ENCODE assay signal across 8 mouse cellular contexts in genomic region chr10:67998116-67998635, GRCm38 (mm10). TPM values are rescaled to one million over a fixed set of nuclear protein-coding genes. Genes with fewer than 3 reads are reported as not detected.
A peak's percentile ranks its signal among the peaks of the same experiment; 100 is the strongest.
DNase-seq lines count a peak whose midpoint lies in the region; ATAC-seq and TF ChIP-seq lines count a peak whose summit lies in the region.

No protein-coding gene starts in this region.

- no peak overlapping the region for H3K4me2 ChIP-seq in kidney, embryonic 14.5 days (replicated peaks; ENCODE audit: low read depth, low read length)
- H3K4me2 ChIP-seq in forebrain, embryonic 13.5 days, result peak overlapping the region; percentile 30; the same call in 1 of the 2 replicates
- no peak overlapping the region for H3K4me2 ChIP-seq in hindbrain, embryonic 12.5 days (replicated peaks)
- H3K4me2 ChIP-seq in limb, embryonic 13.5 days (replicated peaks), result no peak overlapping the region
- H3K4me2 ChIP-seq in midbrain, embryonic 15.5 days, result peak overlapping the region; percentile 25

- DNase-seq in kidney, adult 18-20 months, result peak; percentile 29
- DNase-seq in adrenal gland, postnatal 10 days, result peak; percentile 70

- peak; percentile 84; the same call in 1 of the 2 replicates for TF ChIP-seq CTCF in testis, adult 2 months (IDR thresholded peaks at IDR 0.05; ENCODE audit: control insufficient read depth, insufficient read depth, insufficient replicate concordance, low read depth, low read length)

- no peak for ATAC-seq in kidney, embryonic 14.5 days (ENCODE audit: low FRiP score, low TSS enrichment)
- ATAC-seq in forebrain, embryonic 13.5 days, result peak; percentile 57; the same call in 1 of the 2 replicates
- peak; percentile 78 for ATAC-seq in hindbrain, embryonic 12.5 days (ENCODE audit: low FRiP score)
- 0 out of 2 replicates have a peak, but pooled peaks have one; percentile 32 for ATAC-seq in limb, embryonic 13.5 days (ENCODE audit: low FRiP score, low read depth)
- peak; percentile 68 for ATAC-seq in midbrain, embryonic 15.5 days (replicated peaks)

- H3K9ac ChIP-seq in kidney, embryonic 14.5 days (ENCODE audit: low read depth, low read length), result no peak overlapping the region
- H3K9ac ChIP-seq in forebrain, embryonic 13.5 days, result no peak overlapping the region
- no peak overlapping the region for H3K9ac ChIP-seq in hindbrain, embryonic 12.5 days
- no peak overlapping the region for H3K9ac ChIP-seq in limb, embryonic 13.5 days
- no peak overlapping the region for H3K9ac ChIP-seq in midbrain, embryonic 15.5 days

- 41% methylated on average over 13 of the region's 13 CpGs for WGBS in kidney, embryonic 14.5 days
- 41% methylated on average over 13 of the region's 13 CpGs for WGBS in forebrain, embryonic 13.5 days
- WGBS in hindbrain, embryonic 12.5 days, result 40% methylated on average over 13 of the region's 13 CpGs
- WGBS in limb, embryonic 13.5 days, result 33% methylated on average over 13 of the region's 13 CpGs
- 33% methylated on average over 13 of the region's 13 CpGs for WGBS in midbrain, embryonic 15.5 days

- no peaks in the 10 kb centered on the region for H3K4me1 ChIP-seq in kidney, embryonic 14.5 days (ENCODE audit: control insufficient read depth, insufficient read depth, low read length)
- no peaks in the 10 kb centered on the region for H3K4me1 ChIP-seq in forebrain, embryonic 13.5 days
- H3K4me1 ChIP-seq in hindbrain, embryonic 12.5 days, result peaks cover 5% of the 10 kb centered on the region
- H3K4me1 ChIP-seq in limb, embryonic 13.5 days, result peaks cover 5% of the 10 kb centered on the region; the same call in 1 of the 2 replicates
- no peaks in the 10 kb centered on the region; the same call in 1 of the 2 replicates for H3K4me1 ChIP-seq in midbrain, embryonic 15.5 days
- peaks cover 3% of the 10 kb centered on the region for H3K4me1 ChIP-seq in testis, adult 2 months (ENCODE audit: control insufficient read depth, insufficient read depth, low read length)

- no peak overlapping the region for H3K27ac ChIP-seq in kidney, embryonic 14.5 days (ENCODE audit: low read depth, low read length)
- H3K27ac ChIP-seq in forebrain, embryonic 13.5 days, result no peak overlapping the region
- H3K27ac ChIP-seq in hindbrain, embryonic 12.5 days, result no peak overlapping the region
- H3K27ac ChIP-seq in limb, embryonic 13.5 days, result no peak overlapping the region
- H3K27ac ChIP-seq in midbrain, embryonic 15.5 days, result no peak overlapping the region
- no peak overlapping the region for H3K27ac ChIP-seq in testis, adult 2 months (ENCODE audit: control insufficient read depth, insufficient read depth, low read depth, low read length)

- TF ChIP-seq POLR2A in testis, adult 2 months (IDR thresholded peaks at IDR 0.05; ENCODE audit: control insufficient read depth, low read depth, low read length), result no peak

- H3K4me3 ChIP-seq in kidney, embryonic 14.5 days (ENCODE audit: low read length), result no peak overlapping the region
- no peak overlapping the region for H3K4me3 ChIP-seq in forebrain, embryonic 13.5 days
- no peak overlapping the region for H3K4me3 ChIP-seq in hindbrain, embryonic 12.5 days
- H3K4me3 ChIP-seq in limb, embryonic 13.5 days, result no peak overlapping the region
- H3K4me3 ChIP-seq in midbrain, embryonic 15.5 days, result no peak overlapping the region
- H3K4me3 ChIP-seq in testis, adult 2 months (ENCODE audit: control insufficient read depth, low read depth, low read length), result no peak overlapping the region

- H3K36me3 ChIP-seq in kidney, embryonic 14.5 days (ENCODE audit: control insufficient read depth, insufficient read depth, low read length), result no peaks in the 10 kb centered on the region
- H3K36me3 ChIP-seq in forebrain, embryonic 13.5 days (ENCODE audit: poor library complexity, severe bottlenecking), result peaks cover 5% of the 10 kb centered on the region; the same call in 1 of the 2 replicates
- H3K36me3 ChIP-seq in hindbrain, embryonic 12.5 days, result no peaks in the 10 kb centered on the region
- H3K36me3 ChIP-seq in limb, embryonic 13.5 days, result no peaks in the 10 kb centered on the region
- H3K36me3 ChIP-seq in midbrain, embryonic 15.5 days (replicated peaks), result no peaks in the 10 kb centered on the region
- H3K36me3 ChIP-seq in testis, adult 2 months (ENCODE audit: control insufficient read depth, insufficient read depth, low read length), result no peaks in the 10 kb centered on the region

- H3K9me3 ChIP-seq in kidney, embryonic 14.5 days (ENCODE audit: control insufficient read depth, low read length), result no peaks in the 10 kb centered on the region
- no peaks in the 10 kb centered on the region for H3K9me3 ChIP-seq in forebrain, embryonic 13.5 days (replicated peaks)
- H3K9me3 ChIP-seq in hindbrain, embryonic 12.5 days (replicated peaks), result no peaks in the 10 kb centered on the region
- H3K9me3 ChIP-seq in limb, embryonic 13.5 days, result no peaks in the 10 kb centered on the region
- no peaks in the 10 kb centered on the region for H3K9me3 ChIP-seq in midbrain, embryonic 15.5 days

- no peaks in the 10 kb centered on the region for H3K27me3 ChIP-seq in kidney, embryonic 14.5 days (ENCODE audit: control insufficient read depth, insufficient read depth, low read length)
- H3K27me3 ChIP-seq in forebrain, embryonic 13.5 days, result no peaks in the 10 kb centered on the region
- H3K27me3 ChIP-seq in hindbrain, embryonic 12.5 days, result no peaks in the 10 kb centered on the region
- H3K27me3 ChIP-seq in limb, embryonic 13.5 days, result no peaks in the 10 kb centered on the region
- no peaks in the 10 kb centered on the region for H3K27me3 ChIP-seq in midbrain, embryonic 15.5 days (replicated peaks)
- H3K27me3 ChIP-seq in testis, adult 2 months (ENCODE audit: control insufficient read depth, insufficient read depth, low read length), result no peaks in the 10 kb centered on the region

RNA-seq across cellular contexts. Expression of gene Rtkn2, which starts 18.8 kb away (rescaled TPM):
- polyA plus RNA-seq in kidney, embryonic 14.5 days (2014; fragmentation: Nextera tagmentation; extraction: Ambion mirVana), result 7.4 and 11.5 TPM in 2 replicates
- 1 to 10 TPM; 1.3 to 1.8 TPM for total RNA-seq in adrenal gland, postnatal 10 days (2021)
- polyA plus RNA-seq in forebrain, embryonic 13.5 days (2015; fragmentation: Nextera tagmentation; extraction: Ambion mirVana), result 23.7 and 24.0 TPM in 2 replicates
- polyA plus RNA-seq in hindbrain, embryonic 12.5 days (2016; fragmentation: Nextera tagmentation; extraction: Ambion mirVana), result 13.4 and 14.0 TPM in 2 replicates
- 9.2 and 10.8 TPM in 2 replicates for polyA plus RNA-seq in limb, embryonic 13.5 days (2015; fragmentation: Nextera tagmentation; extraction: Ambion mirVana)
- polyA plus RNA-seq in midbrain, embryonic 15.5 days (2015; fragmentation: Nextera tagmentation; extraction: Ambion mirVana), result 3.7 and 3.9 TPM in 2 replicates
- polyA plus RNA-seq in testis, adult 2 months (2012; rRNA removed), result 0.14 and 0.19 TPM in 2 replicates

Comparison
In these comparisons a context has a peak if more than half of its experiments do, and no peak if none do; other contexts are left out.
1. H3K4me2 ChIP-seq: peak in forebrain, embryonic 13.5 days (single experiment) and midbrain, embryonic 15.5 days (single experiment); none in kidney, embryonic 14.5 days (single experiment), hindbrain, embryonic 12.5 days (single experiment) and limb, embryonic 13.5 days (single experiment).